Mouse (Mus musculus) C2C12 (cell line): ENCODE data around the gene Aunip.

Experiments
- CTCF ChIP-seq: IDR thresholded peaks from one replicate; pipeline ENCODE4 v1.5.1; 2011; ENCODE audit not compliant: control insufficient read depth, insufficient read depth, insufficient read length
- MAX ChIP-seq: IDR thresholded peaks from one replicate; pipeline ENCODE4 v1.6.1; 2011; ENCODE audit warnings: mild to moderate bottlenecking, control low read depth

- TF ChIP-seq CTCF (no peak), MAX (no peak)
Observed at GRCm38 (mm10) chr4:134569831-134570230, 59.0 kb downstream of the Aunip start.
